Comparison of ENCODE assay signal across 24 mouse cellular contexts in genomic region chr17:8698265-8698664, GRCm38 (mm10).
DNase-seq lines count a peak whose midpoint lies in the region; ATAC-seq and TF ChIP-seq lines count a peak whose summit lies in the region.
"Had no signal": no experiment of that assay in that cellular context is flagged by ENCODE, and none has a peak within 500 bp of the region (broad histone marks: within the 10 kb centered on the region; RNA-seq: fewer than 3 reads in every experiment).

No protein-coding gene starts in this region.

- no peak overlapping the region for H3K27ac ChIP-seq in forebrain, embryonic 11.5 days (ENCODE audit: low read depth, low read length)
- no peak overlapping the region for H3K27ac ChIP-seq in forebrain, embryonic 12.5 days
- H3K27ac ChIP-seq in kidney, adult 2 months (ENCODE audit: insufficient read depth, low read depth, low read length) = peak overlapping the region; percentile 92
- H3K27ac ChIP-seq: embryonic facial prominence, embryonic 15.5 days; forebrain, embryonic 13.5 days; heart, embryonic 13.5 days; hindbrain, embryonic 12.5 days had no signal

- H3K36me3 ChIP-seq in forebrain, embryonic 11.5 days (ENCODE audit: control insufficient read depth, insufficient read depth, low read length) = no peaks in the 10 kb centered on the region
- H3K36me3 ChIP-seq in forebrain, embryonic 12.5 days (replicated peaks) = no peaks in the 10 kb centered on the region
- no peaks in the 10 kb centered on the region for H3K36me3 ChIP-seq in kidney, adult 2 months (ENCODE audit: control insufficient read depth, insufficient read depth, low read length)
- H3K36me3 ChIP-seq: embryonic facial prominence, embryonic 15.5 days; G1E; heart, embryonic 13.5 days; hindbrain, embryonic 12.5 days had no signal

- no peaks in the 10 kb centered on the region for H3K27me3 ChIP-seq in forebrain, embryonic 11.5 days (ENCODE audit: control insufficient read depth, insufficient read depth, low read length)
- no peaks in the 10 kb centered on the region for H3K27me3 ChIP-seq in forebrain, embryonic 12.5 days
- H3K27me3 ChIP-seq in kidney, adult 2 months (replicated peaks; ENCODE audit: control insufficient read depth, insufficient read depth, low read length) = no peaks in the 10 kb centered on the region
- H3K27me3 ChIP-seq: embryonic facial prominence, embryonic 15.5 days; forebrain, embryonic 13.5 days; heart, embryonic 13.5 days; hindbrain, embryonic 12.5 days had no signal

- no peak for TF ChIP-seq POLR2A in kidney, adult 2 months (IDR thresholded peaks at IDR 0.05; ENCODE audit: low read depth, low read length)

- DNase-seq in forebrain, embryonic 11.5 days (ENCODE audit: low spot score) = peak; percentile 3
- peak; percentile 76 for DNase-seq in kidney, adult 2 months
- DNase-seq in kidney, postnatal 14 days = no peak
- peak; percentile 41 to 60 for DNase-seq in kidney, adult 8-10 months
- DNase-seq in kidney, postnatal 10 days = peak; percentile 14
- DNase-seq in layer of hippocampus, postnatal 25 days (ENCODE audit: extremely low spot score in 1 of 2, low spot score in 1 of 2) = no peak
- DNase-seq in urinary bladder, adult 18-20 months (ENCODE audit: low spot score in 2 of 2) = no peak
- DNase-seq: adrenal gland, adult 8-10 months; adrenal gland, postnatal 36 days; B cell, adult 2 months; cerebellum, adult 8-10 months; cerebellum, postnatal 14 days; embryo, embryonic 11 days; forebrain, postnatal 0 days; gastrocnemius, postnatal 14 days; heart, postnatal 4 days had no signal

- no peaks in the 10 kb centered on the region for H3K9me3 ChIP-seq in forebrain, embryonic 11.5 days (ENCODE audit: control insufficient read depth, low read length)
- no peaks in the 10 kb centered on the region for H3K9me3 ChIP-seq in forebrain, embryonic 12.5 days
- H3K9me3 ChIP-seq: embryonic facial prominence, embryonic 15.5 days; forebrain, embryonic 13.5 days; G1E; heart, embryonic 13.5 days had no signal

- H3K9ac ChIP-seq in forebrain, embryonic 11.5 days (ENCODE audit: low read length) = no peak overlapping the region
- no peak overlapping the region for H3K9ac ChIP-seq in forebrain, embryonic 12.5 days
- H3K9ac ChIP-seq: embryonic facial prominence, embryonic 15.5 days; forebrain, embryonic 13.5 days; forebrain, postnatal 0 days; heart, embryonic 13.5 days; hindbrain, embryonic 12.5 days had no signal

- no peak overlapping the region for H3K4me2 ChIP-seq in forebrain, embryonic 11.5 days (ENCODE audit: low read depth, low read length, severe bottlenecking)
- no peak overlapping the region for H3K4me2 ChIP-seq in forebrain, embryonic 12.5 days
- H3K4me2 ChIP-seq: embryonic facial prominence, embryonic 15.5 days; forebrain, embryonic 13.5 days; heart, embryonic 13.5 days; hindbrain, embryonic 12.5 days had no signal

- no peak overlapping the region for H3K4me3 ChIP-seq in forebrain, embryonic 11.5 days (ENCODE audit: low read depth, low read length)
- no peak overlapping the region for H3K4me3 ChIP-seq in forebrain, embryonic 12.5 days (replicated peaks)
- H3K4me3 ChIP-seq in kidney, adult 2 months (ENCODE audit: insufficient read depth, low read depth, low read length) = no peak overlapping the region
- H3K4me3 ChIP-seq: embryonic facial prominence, embryonic 15.5 days; erythroblast, embryonic 14.5 days; forebrain, embryonic 13.5 days; heart, embryonic 13.5 days; hindbrain, embryonic 12.5 days had no signal

- no peak for ATAC-seq in forebrain, embryonic 11.5 days (replicated peaks; ENCODE audit: low FRiP score)
- no peak for ATAC-seq in forebrain, embryonic 12.5 days (ENCODE audit: low FRiP score)
- ATAC-seq: CD4-positive, CD25-positive, alpha-beta regulatory T cell, adult 4 months; forebrain, embryonic 13.5 days; forebrain, postnatal 0 days had no signal

- TF ChIP-seq CTCF in kidney, adult 2 months (conservative IDR thresholded peaks at IDR 0.05; ENCODE audit: insufficient read depth, insufficient read length, low read depth, low read length) = no peak

- no CpG with 5 or more reads among the region's 1 CpGs for WGBS in forebrain, embryonic 11.5 days
- WGBS in forebrain, embryonic 12.5 days = 86% methylated on average over 1 of the region's 1 CpGs
- 55% methylated on average over 1 of the region's 1 CpGs for WGBS in kidney, adult 2 months

- H3K4me1 ChIP-seq in forebrain, embryonic 11.5 days (replicated peaks; ENCODE audit: control insufficient read depth, insufficient read depth, low read length) = no peaks in the 10 kb centered on the region
- H3K4me1 ChIP-seq in forebrain, embryonic 12.5 days = no peaks in the 10 kb centered on the region
- peaks cover 7% of the 10 kb centered on the region for H3K4me1 ChIP-seq in kidney, adult 2 months (ENCODE audit: control insufficient read depth, insufficient read depth, low read length)
- H3K4me1 ChIP-seq: embryonic facial prominence, embryonic 15.5 days; forebrain, embryonic 13.5 days; heart, embryonic 13.5 days had no signal

Comparison
In these comparisons a context has a peak if more than half of its experiments do, and no peak if none do; other contexts are left out.
1. DNase-seq: peak in forebrain, embryonic 11.5 days (single experiment), kidney, adult 2 months (single experiment), kidney, adult 8-10 months (2 of 2) and kidney, postnatal 10 days (single experiment); none in kidney, postnatal 14 days (single experiment), layer of hippocampus, postnatal 25 days (0 of 2) and urinary bladder, adult 18-20 months (0 of 2).